Mouse (Mus musculus): ENCODE measurements at regions not wholly inside any gene's neighbourhood (a gene's known extent, or its start where the extent isn't known, plus 50 kb on each side); places are given as distances from the start of the nearest gene placed in this dataset.

DNA sequence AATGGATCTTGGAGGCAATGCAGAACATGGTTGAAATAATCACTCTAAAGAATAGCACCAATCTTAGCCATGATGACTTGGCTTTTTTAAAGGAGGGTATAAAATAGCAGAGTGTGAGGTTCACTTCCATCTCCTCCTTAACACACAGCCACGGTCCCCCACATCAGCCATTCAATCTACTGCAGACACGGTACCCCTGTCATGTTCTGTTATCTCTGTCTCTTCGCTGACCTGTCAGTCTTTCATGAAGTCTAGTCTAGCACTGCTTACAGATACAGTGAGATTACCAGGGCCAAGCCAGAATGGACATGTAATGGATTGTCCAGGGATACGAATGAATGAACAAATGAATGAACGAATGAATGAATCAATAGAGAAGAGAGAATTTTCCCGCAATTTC, 1299.4 kb upstream of the A1bg start:
- H3K79me2 ChIP-seq (ENCODE audit: control insufficient read depth, insufficient read depth, low read length, poor library complexity): peaks cover 62% of the 10 kb centered on the region
- peaks cover 23 to 65% of the 10 kb centered on the region in 2 experiments for H3K4me1 ChIP-seq (ENCODE audit: control insufficient read depth in 1 of 2, insufficient read depth in 2 of 2, low read length in 2 of 2)
- peak overlapping the region; percentile 17 to 44; a peak in 3 of 4 replicates for H3K4me3 ChIP-seq (ENCODE audit: control insufficient read depth in 1 of 2, insufficient read depth in 1 of 2, low read depth in 2 of 2, low read length in 2 of 2)
- peak overlapping the region; percentile 96 for H3K27ac ChIP-seq (ENCODE audit: control insufficient read depth, low read depth, low read length)
- peak; percentile 76 for DNase-seq (ENCODE audit: low read depth, low spot score)
- no peaks in the 10 kb centered on the region for H3K9me3 ChIP-seq (replicated peaks; ENCODE audit: insufficient read depth, low read length)
- peaks cover 26 to 80% of the 10 kb centered on the region in 2 experiments for H3K36me3 ChIP-seq (ENCODE audit: control insufficient read depth in 1 of 2, insufficient read depth in 2 of 2, low read length in 2 of 2)
- TF ChIP-seq USF1 (IDR thresholded peaks at IDR 0.05; ENCODE audit: low read depth, low read length) (no peak), TCF12 (IDR thresholded peaks at IDR 0.05; ENCODE audit: low read depth, low read length) (no peak), SIN3A (IDR thresholded peaks at IDR 0.05; ENCODE audit: low read length) (no peak), TBP (IDR thresholded peaks at IDR 0.05; ENCODE audit: low read depth, low read length) (peak; percentile 55), POLR2AphosphoS5 (IDR thresholded peaks at IDR 0.05; ENCODE audit: borderline replicate concordance, low read depth, low read length) (no peak), EP300 (IDR thresholded peaks at IDR 0.05; ENCODE audit: low read depth in 1 of 2, low read length in 2 of 2) (no peak), GATA1 (IDR thresholded peaks at IDR 0.05; ENCODE audit: low read depth, low read length) (peak; percentile 75), UBTF (IDR thresholded peaks at IDR 0.05; ENCODE audit: borderline replicate concordance, insufficient read depth, low read depth, low read length) (no peak), MEF2A (IDR thresholded peaks at IDR 0.05; ENCODE audit: extremely low read depth, insufficient replicate concordance, low read depth, low read length, poor library complexity, severe bottlenecking) (no peak), NELFE (IDR thresholded peaks at IDR 0.05; ENCODE audit: low read depth, low read length) (no peak), POLR2AphosphoS2 (IDR thresholded peaks at IDR 0.05; ENCODE audit: low read length) (no peak), POLR2A (IDR thresholded peaks at IDR 0.05; ENCODE audit: control insufficient read depth in 1 of 2, insufficient read depth in 1 of 2, low read depth in 1 of 2, low read length in 2 of 2, poor library complexity in 1 of 2) (peak in 1 of 2 experiments; percentile 75; a peak in 1 of 4 replicates), MYB (IDR thresholded peaks at IDR 0.05; ENCODE audit: low read depth, low read length) (no peak)
- H3K9ac ChIP-seq (ENCODE audit: control insufficient read depth, low read depth, low read length, poor library complexity, severe bottlenecking): peak overlapping the region; percentile 76
- no peaks in the 10 kb centered on the region for H3K27me3 ChIP-seq (ENCODE audit: control insufficient read depth in 1 of 2, insufficient read depth in 2 of 2, low read length in 2 of 2)

DNA sequence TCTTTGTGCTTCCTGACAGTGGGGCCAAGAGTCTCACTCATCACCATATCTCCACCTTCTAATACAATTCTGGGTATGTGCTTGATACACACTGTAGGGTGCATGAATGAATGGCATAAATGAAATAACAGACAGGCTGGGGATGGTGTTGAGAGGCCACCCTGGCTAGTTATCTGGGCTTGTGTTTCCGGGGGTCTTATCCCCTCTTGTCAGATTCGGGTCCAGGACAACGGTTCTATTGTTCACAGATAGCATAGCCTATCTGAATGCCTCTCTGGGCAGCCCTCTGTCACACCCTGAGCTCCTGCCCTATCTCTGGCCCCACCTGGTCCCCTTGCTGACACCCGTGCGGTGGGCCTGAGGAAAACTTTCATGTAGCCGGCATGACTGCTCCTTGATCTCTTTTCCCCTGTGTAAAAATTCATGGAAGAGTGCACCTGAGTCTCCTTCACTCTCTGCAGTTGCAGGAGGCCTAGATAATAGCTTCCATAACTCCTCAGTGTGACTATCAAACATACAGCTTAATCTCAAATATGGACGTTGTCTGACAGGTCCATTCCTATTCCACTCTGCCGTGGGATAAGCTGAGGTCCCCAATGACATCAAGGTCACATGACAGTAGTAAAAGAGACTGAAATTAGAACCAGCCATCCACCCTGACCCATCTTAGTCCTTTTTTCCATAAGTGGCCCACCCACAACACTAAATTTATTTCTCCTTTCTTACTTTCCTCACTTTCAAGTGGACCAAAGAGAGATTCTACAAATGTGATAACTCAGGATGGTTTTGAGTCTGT, 1298.4 kb upstream of the A1bg start:
- peak overlapping the region; percentile 4; a peak in 3 of 4 replicates for H3K4me3 ChIP-seq (ENCODE audit: control insufficient read depth in 1 of 2, insufficient read depth in 1 of 2, low read depth in 2 of 2, low read length in 2 of 2)
- H3K36me3 ChIP-seq (ENCODE audit: control insufficient read depth in 1 of 2, insufficient read depth in 2 of 2, low read length in 2 of 2): peaks cover 34 to 90% of the 10 kb centered on the region in 2 experiments
- peak overlapping the region; percentile 76 for H3K9ac ChIP-seq (ENCODE audit: control insufficient read depth, low read depth, low read length, poor library complexity, severe bottlenecking)

More for the DNA sequence above, 1298.4 kb upstream of the A1bg start:
- peak; percentile 92 for TF ChIP-seq TBP (IDR thresholded peaks at IDR 0.05; ENCODE audit: low read depth, low read length)
- no peak for TF ChIP-seq ZKSCAN1 (IDR thresholded peaks at IDR 0.05; ENCODE audit: low read depth, low read length)
- TF ChIP-seq RCOR1 (IDR thresholded peaks at IDR 0.05; ENCODE audit: low read depth, low read length): no peak
- TF ChIP-seq ETS1 (IDR thresholded peaks at IDR 0.05; ENCODE audit: low read depth, low read length): no peak
- peak; percentile 100 for TF ChIP-seq GATA1 (IDR thresholded peaks at IDR 0.05; ENCODE audit: low read depth, low read length)
- no peak for TF ChIP-seq POLR2AphosphoS2 (IDR thresholded peaks at IDR 0.05; ENCODE audit: low read length)
- no peak for TF ChIP-seq ZNF384 (IDR thresholded peaks at IDR 0.05; ENCODE audit: low read depth, low read length)
- peak; percentile 100 for TF ChIP-seq TAL1 (IDR thresholded peaks at IDR 0.05; ENCODE audit: low read length)
- TF ChIP-seq BHLHE40 (IDR thresholded peaks at IDR 0.05; ENCODE audit: borderline replicate concordance, low read depth, low read length): no peak
- TF ChIP-seq HCFC1 (IDR thresholded peaks at IDR 0.05; ENCODE audit: low read depth, low read length): no peak
- no peak for TF ChIP-seq UBTF (IDR thresholded peaks at IDR 0.05; ENCODE audit: borderline replicate concordance, insufficient read depth, low read depth, low read length)
- TF ChIP-seq POLR2A (IDR thresholded peaks at IDR 0.05; ENCODE audit: control insufficient read depth in 1 of 2, insufficient read depth in 1 of 2, low read depth in 1 of 2, low read length in 2 of 2, poor library complexity in 1 of 2): peak in 1 of 2 experiments; percentile 81; a peak in 3 of 4 replicates
- peaks cover 26 to 74% of the 10 kb centered on the region in 2 experiments for H3K4me1 ChIP-seq (ENCODE audit: control insufficient read depth in 1 of 2, insufficient read depth in 2 of 2, low read length in 2 of 2)
- H3K79me2 ChIP-seq (ENCODE audit: control insufficient read depth, insufficient read depth, low read length, poor library complexity): peaks cover 70% of the 10 kb centered on the region
- H3K27me3 ChIP-seq (ENCODE audit: control insufficient read depth in 1 of 2, insufficient read depth in 2 of 2, low read length in 2 of 2): no peaks in the 10 kb centered on the region
- peak; percentile 98 for DNase-seq (ENCODE audit: low read depth, low spot score)
- H3K9me3 ChIP-seq (replicated peaks; ENCODE audit: insufficient read depth, low read length): no peaks in the 10 kb centered on the region
- H3K27ac ChIP-seq (ENCODE audit: control insufficient read depth, low read depth, low read length): peak overlapping the region; percentile 99
